Mouse (Mus musculus) embryonic facial prominence, embryonic 14.5 days (tissue): ENCODE data around the gene Rasl11b. TPM values are rescaled to one million over a fixed set of nuclear protein-coding genes. Genes with fewer than 3 reads are reported as not detected.

Experiments
- ATAC-seq: fragments of 200-750 bp; cut with Nextera tagmentation; 2 replicates; pipeline ENCODE4 v1.8.0; 2017; ENCODE audit warnings: low read depth, moderate number of reproducible peaks, moderate TSS enrichment
- DNase-seq: peaks from one replicate; pipeline ENCODE4 v3.0.0-alpha.2; 2015; ENCODE audit warnings: low spot score
- H3K27ac ChIP-seq: fragments of 300-500 bp; sonication (generic); replicated peaks from 2 replicates; pipeline ENCODE4 v1.5.1; 2014; ENCODE audit warnings: low read depth, mild to moderate bottlenecking, low read length, moderate library complexity
- H3K27me3 ChIP-seq: fragments of 300-500 bp; sonication (generic); replicated peaks from 2 replicates; pipeline ENCODE4 v1.6.1; 2014; ENCODE audit warnings: low read length; ENCODE audit not compliant: control insufficient read depth, insufficient read depth
- H3K36me3 ChIP-seq: fragments of 300-500 bp; sonication (generic); 2 replicates; pipeline ENCODE4 v1.6.1; 2014; ENCODE audit warnings: low read length, mixed read lengths; ENCODE audit not compliant: control insufficient read depth, insufficient read depth
- H3K4me1 ChIP-seq: fragments of 300-500 bp; sonication (generic); 2 replicates; pipeline ENCODE4 v1.6.1; 2014; ENCODE audit warnings: antibody characterized with exemption, low read length; ENCODE audit not compliant: control insufficient read depth, insufficient read depth
- H3K4me2 ChIP-seq: fragments of 300-500 bp; sonication (generic); 2 replicates; pipeline ENCODE4 v1.6.1; 2014; ENCODE audit warnings: low read depth, mild to moderate bottlenecking, low read length, moderate library complexity, mixed read lengths
- H3K4me3 ChIP-seq: fragments of 300-500 bp; sonication (generic); 2 replicates; pipeline ENCODE4 v1.5.1; 2014; ENCODE audit warnings: low read depth, mild to moderate bottlenecking, low read length
- H3K9ac ChIP-seq: fragments of 300-500 bp; sonication (generic); 2 replicates; pipeline ENCODE4 v1.6.1; 2014; ENCODE audit warnings: low read depth, mild to moderate bottlenecking, low read length, moderate library complexity, mixed read lengths
- H3K9me3 ChIP-seq: fragments of 300-500 bp; sonication (generic); 2 replicates; pipeline ENCODE4 v1.6.1; 2016; ENCODE audit warnings: low read length; ENCODE audit not compliant: control insufficient read depth
- WGBS: fragments of 180-500 bp; shearing (Covaris S2); extraction: QIAGEN DNeasy Blood & Tissue Kit; methylation state at CpG from one replicate; pipeline ENCODE4 v1.1.7; 2014; 5-methylcytosine and 5-hydroxymethylcytosine counted together
- polyA plus RNA-seq: library from polyadenylated mRNA; unstranded; fragments of >200 nt; fragmentation: Nextera tagmentation; extraction: Ambion mirVana; gene quantifications from 2 replicates; pipeline ENCODE4 v1.2.1, GENCODE M21; 2014

The Rasl11b gene
- polyA plus RNA-seq, 1 experiment from 2014 or later = 62.9 TPM

- H3K36me3 ChIP-seq = no peaks in the 10 kb centered on the region
- ATAC-seq = no peak
- WGBS = 76% methylated on average over 6 of the region's 6 CpGs
- H3K9ac ChIP-seq = no peak overlapping the region
- H3K4me1 ChIP-seq = no peaks in the 10 kb centered on the region
- H3K4me2 ChIP-seq = no peak overlapping the region
- no peaks in the 10 kb centered on the region for H3K27me3 ChIP-seq
- H3K9me3 ChIP-seq = no peaks in the 10 kb centered on the region
- DNase-seq = no peak
- no peak overlapping the region for H3K4me3 ChIP-seq
- H3K27ac ChIP-seq = no peak overlapping the region
Measured at GRCm38 (mm10) chr5:74224480-74224879, 29.4 kb downstream of the Rasl11b start.

GRCm38 (mm10) chr5:74226183-74226582 is 31.1 kb downstream of the Rasl11b start:
- no peak overlapping the region for H3K4me3 ChIP-seq
- no peak overlapping the region for H3K4me2 ChIP-seq
- H3K27me3 ChIP-seq = no peaks in the 10 kb centered on the region
- H3K4me1 ChIP-seq = no peaks in the 10 kb centered on the region
- 87% methylated on average over 5 of the region's 5 CpGs for WGBS
- DNase-seq (no peak), ATAC-seq (no peak)
- H3K36me3 ChIP-seq = no peaks in the 10 kb centered on the region
- no peak overlapping the region for H3K9ac ChIP-seq
- H3K27ac ChIP-seq = no peak overlapping the region
- H3K9me3 ChIP-seq = no peaks in the 10 kb centered on the region

GRCm38 (mm10) chr5:74227352-74227751 is 32.3 kb downstream of the Rasl11b start:
- Histone ChIP-seq H3K9me3 (no peaks in the 10 kb centered on the region), H3K27me3 (no peaks in the 10 kb centered on the region), H3K4me2 (no peak overlapping the region), H3K4me3 (no peak overlapping the region), H3K27ac (no peak overlapping the region), H3K36me3 (no peaks in the 10 kb centered on the region), H3K9ac (no peak overlapping the region), H3K4me1 (no peaks in the 10 kb centered on the region)
- DNase-seq (no peak), ATAC-seq (no peak)
- WGBS = 91% methylated on average over 6 of the region's 6 CpGs

- 61% methylated on average over 1 of the region's 1 CpGs for WGBS
- Histone ChIP-seq H3K36me3 (no peaks in the 10 kb centered on the region), H3K9ac (no peak overlapping the region), H3K27ac (no peak overlapping the region), H3K4me3 (no peak overlapping the region), H3K4me1 (no peaks in the 10 kb centered on the region), H3K27me3 (no peaks in the 10 kb centered on the region), H3K4me2 (no peak overlapping the region), H3K9me3 (no peaks in the 10 kb centered on the region)
- ATAC-seq (no peak), DNase-seq (no peak)
Measured at GRCm38 (mm10) chr5:74228938-74229337, 33.9 kb downstream of the Rasl11b start.

GRCm38 (mm10) chr5:74229775-74230413 is 34.8 kb downstream of the Rasl11b start:
- Histone ChIP-seq H3K27me3 (no peaks in the 10 kb centered on the region), H3K9ac (no peak overlapping the region), H3K9me3 (no peaks in the 10 kb centered on the region), H3K4me3 (no peak overlapping the region), H3K27ac (no peak overlapping the region), H3K36me3 (no peaks in the 10 kb centered on the region), H3K4me1 (no peaks in the 10 kb centered on the region), H3K4me2 (no peak overlapping the region)
- no peak for ATAC-seq
- WGBS = 61% methylated on average over 11 of the region's 11 CpGs
- no peak for DNase-seq

GRCm38 (mm10) chr5:74230525-74230924 is 35.4 kb downstream of the Rasl11b start:
- ATAC-seq = no peak
- H3K27ac ChIP-seq = no peak overlapping the region
- H3K4me2 ChIP-seq = no peak overlapping the region
- no peak for DNase-seq
- no peak overlapping the region for H3K9ac ChIP-seq
- no peaks in the 10 kb centered on the region for H3K4me1 ChIP-seq
- H3K4me3 ChIP-seq = no peak overlapping the region
- no peaks in the 10 kb centered on the region for H3K27me3 ChIP-seq
- H3K9me3 ChIP-seq = no peaks in the 10 kb centered on the region
- WGBS = 77% methylated on average over 2 of the region's 2 CpGs
- H3K36me3 ChIP-seq = no peaks in the 10 kb centered on the region

- H3K4me2 ChIP-seq = no peak overlapping the region
- no peaks in the 10 kb centered on the region for H3K9me3 ChIP-seq
- no peaks in the 10 kb centered on the region for H3K36me3 ChIP-seq
- ATAC-seq (no peak), DNase-seq (no peak)
- H3K4me3 ChIP-seq = no peak overlapping the region
- no peaks in the 10 kb centered on the region for H3K27me3 ChIP-seq
- H3K9ac ChIP-seq = no peak overlapping the region
- H3K4me1 ChIP-seq = no peaks in the 10 kb centered on the region
- H3K27ac ChIP-seq = no peak overlapping the region
- 88% methylated on average over 7 of the region's 7 CpGs for WGBS
Measured at GRCm38 (mm10) chr5:74233808-74234207, 38.7 kb downstream of the Rasl11b start.

GRCm38 (mm10) chr5:74239369-74239768 is 44.3 kb downstream of the Rasl11b start:
- no peak overlapping the region for H3K27ac ChIP-seq

GRCm38 (mm10) chr5:74240298-74240697 is 45.2 kb downstream of the Rasl11b start:
- H3K27me3 ChIP-seq = no peaks in the 10 kb centered on the region
- H3K9ac ChIP-seq = no peak overlapping the region
- no peak overlapping the region for H3K27ac ChIP-seq
- DNase-seq (no peak), ATAC-seq (no peak)
- 63% methylated on average over 8 of the region's 8 CpGs for WGBS
- no peak overlapping the region for H3K4me3 ChIP-seq
- H3K9me3 ChIP-seq = no peaks in the 10 kb centered on the region
- H3K4me1 ChIP-seq = peaks cover 4% of the 10 kb centered on the region; the same call in 1 of the 2 replicates
- no peak overlapping the region for H3K4me2 ChIP-seq
- no peaks in the 10 kb centered on the region for H3K36me3 ChIP-seq

More at GRCm38 (mm10) chr5:74239369-74239768, 44.3 kb downstream of the Rasl11b start:
- no peaks in the 10 kb centered on the region for H3K9me3 ChIP-seq
- H3K27me3 ChIP-seq = no peaks in the 10 kb centered on the region
- ATAC-seq (no peak), DNase-seq (no peak)
- no peak overlapping the region for H3K4me3 ChIP-seq
- H3K9ac ChIP-seq = no peak overlapping the region
- H3K4me1 ChIP-seq = peaks cover 4% of the 10 kb centered on the region; the same call in 1 of the 2 replicates
- no peak overlapping the region for H3K4me2 ChIP-seq
- 75% methylated on average over 1 of the region's 1 CpGs for WGBS
- H3K36me3 ChIP-seq = no peaks in the 10 kb centered on the region
